Mouse (Mus musculus): ENCODE results near the gene Gm28043. TPM values are rescaled to one million over a fixed set of nuclear protein-coding genes. Genes with fewer than 3 reads are reported as not detected.

Gm28043 gene
- total RNA-seq, 2 experiments from 2014 or later, result 2.7 to 20.6 TPM

DNA sequence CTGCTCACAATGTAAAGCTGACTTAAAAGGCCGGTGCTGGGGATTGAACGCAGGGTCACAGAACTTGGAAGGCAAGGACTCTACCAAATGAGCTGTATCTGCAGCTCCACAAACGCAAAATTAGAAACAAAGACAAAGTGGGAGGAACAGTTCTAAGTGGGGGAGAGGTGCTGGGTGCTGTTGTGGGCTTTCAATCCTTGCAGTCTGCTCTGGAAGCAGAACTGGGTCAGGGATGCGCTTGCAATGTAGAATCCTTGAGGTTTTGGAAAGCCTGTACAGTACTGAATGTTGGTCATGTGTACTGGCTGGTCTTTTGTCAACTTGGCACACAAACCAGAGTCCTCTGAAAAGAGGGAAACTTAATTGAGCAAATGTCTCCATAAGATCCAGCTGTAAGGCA, 940 bp downstream of the Gm28043 start:
- ATAC-seq (replicated peaks; ENCODE audit: low FRiP score, poor library complexity, severe bottlenecking), result 0 out of 2 replicates have a peak, but pooled peaks have one; percentile 4

- ATAC-seq (replicated peaks; ENCODE audit: low FRiP score, poor library complexity, severe bottlenecking), result no peak
Observed at GRCm38 (mm10) chr17:29619231-29619630, 4.6 kb downstream of the Gm28043 start.

- ATAC-seq (replicated peaks; ENCODE audit: low FRiP score, poor library complexity, severe bottlenecking), result no peak
Observed at GRCm38 (mm10) chr17:29623488-29623887, 8.8 kb downstream of the Gm28043 start.

GRCm38 (mm10) chr17:29627285-29627684, 12.6 kb downstream of the Gm28043 start:
- no peak for ATAC-seq (replicated peaks; ENCODE audit: low FRiP score, poor library complexity, severe bottlenecking)

- no peak for ATAC-seq (replicated peaks; ENCODE audit: low FRiP score, poor library complexity, severe bottlenecking)
Observed at GRCm38 (mm10) chr17:29628946-29629345, 14.3 kb downstream of the Gm28043 start.

DNA sequence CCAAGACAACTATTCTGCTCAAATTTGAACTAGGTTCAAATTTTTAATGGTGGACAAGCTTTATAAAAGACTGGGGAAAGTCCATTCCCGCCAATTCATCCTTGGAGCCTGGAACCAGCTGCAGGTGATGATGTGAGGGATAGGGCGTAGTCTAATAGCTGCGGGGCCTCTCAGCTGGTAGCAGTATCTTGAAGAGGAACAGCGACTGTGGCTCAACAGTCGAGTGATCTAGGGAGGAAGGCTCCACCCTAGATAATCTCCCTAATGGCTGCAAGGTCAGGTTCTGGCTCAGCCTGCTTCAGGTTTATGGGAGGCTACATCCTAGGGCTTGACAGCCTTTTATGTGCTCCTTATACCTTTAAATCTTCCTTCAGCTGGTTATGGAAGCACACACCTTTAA, 14.9 kb downstream of the Gm28043 start:
- ATAC-seq (replicated peaks; ENCODE audit: low FRiP score, poor library complexity, severe bottlenecking), result no peak

- ATAC-seq (replicated peaks; ENCODE audit: low FRiP score, poor library complexity, severe bottlenecking), result no peak
Observed at GRCm38 (mm10) chr17:29632312-29632711, 17.6 kb downstream of the Gm28043 start.

- ATAC-seq (replicated peaks; ENCODE audit: low FRiP score, poor library complexity, severe bottlenecking), result no peak
Observed at GRCm38 (mm10) chr17:29635492-29635891, 20.8 kb downstream of the Gm28043 start.

- peak; percentile 53 for ATAC-seq (replicated peaks; ENCODE audit: low FRiP score, poor library complexity, severe bottlenecking)
Observed at GRCm38 (mm10) chr17:29636118-29636517, 21.4 kb downstream of the Gm28043 start.

GRCm38 (mm10) chr17:29637377-29637776, 22.7 kb downstream of the Gm28043 start:
- no peak for ATAC-seq (replicated peaks; ENCODE audit: low FRiP score, poor library complexity, severe bottlenecking)

GRCm38 (mm10) chr17:29637895-29638294, 23.2 kb downstream of the Gm28043 start:
- peak; percentile 83 for ATAC-seq (replicated peaks; ENCODE audit: low FRiP score, poor library complexity, severe bottlenecking)

- no peak for ATAC-seq (replicated peaks; ENCODE audit: low FRiP score, poor library complexity, severe bottlenecking)
Observed at GRCm38 (mm10) chr17:29640971-29641370, 26.3 kb downstream of the Gm28043 start.

DNA sequence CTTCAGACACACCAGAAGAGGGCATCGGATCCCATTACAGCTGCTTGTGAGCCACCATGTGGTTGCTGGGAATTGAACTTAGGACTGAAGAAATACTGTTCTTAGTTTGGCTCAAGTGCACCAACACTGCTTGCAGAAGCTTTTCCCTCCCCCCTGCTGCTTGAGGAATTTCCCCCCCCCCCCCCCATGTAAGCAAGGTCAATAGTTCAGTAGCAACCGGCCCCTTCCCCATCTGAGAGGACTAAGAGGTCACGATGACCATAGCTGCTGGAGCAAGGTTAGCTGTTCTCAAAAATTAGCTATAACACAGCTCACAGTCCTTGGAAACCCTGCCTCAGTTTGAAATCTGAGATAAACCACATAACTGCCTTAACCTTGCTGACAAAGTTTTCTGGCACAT, 27.5 kb downstream of the Gm28043 start:
- no peak for ATAC-seq (replicated peaks; ENCODE audit: low FRiP score, poor library complexity, severe bottlenecking)

DNA sequence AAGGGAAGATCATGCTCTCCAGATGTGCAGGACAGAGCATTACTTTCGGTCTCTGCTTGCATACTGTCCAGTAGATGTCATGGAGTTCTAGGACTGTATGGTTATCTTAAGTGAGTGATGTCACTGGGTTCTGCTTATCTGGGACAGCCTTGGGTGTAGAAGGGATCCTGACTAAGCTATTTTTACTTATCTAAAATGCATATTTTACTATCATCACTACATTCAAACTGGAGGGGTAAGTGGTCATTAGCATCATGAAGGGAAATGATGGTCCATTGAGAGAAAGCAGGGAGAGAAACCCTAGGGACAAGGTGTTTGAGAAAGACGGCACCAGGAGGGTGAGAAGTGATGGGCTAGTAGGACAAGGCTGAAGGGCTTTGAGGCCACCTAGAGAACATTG, 43.6 kb downstream of the Gm28043 start:
- ATAC-seq (replicated peaks; ENCODE audit: low FRiP score, poor library complexity, severe bottlenecking), result peak; percentile 81

DNA sequence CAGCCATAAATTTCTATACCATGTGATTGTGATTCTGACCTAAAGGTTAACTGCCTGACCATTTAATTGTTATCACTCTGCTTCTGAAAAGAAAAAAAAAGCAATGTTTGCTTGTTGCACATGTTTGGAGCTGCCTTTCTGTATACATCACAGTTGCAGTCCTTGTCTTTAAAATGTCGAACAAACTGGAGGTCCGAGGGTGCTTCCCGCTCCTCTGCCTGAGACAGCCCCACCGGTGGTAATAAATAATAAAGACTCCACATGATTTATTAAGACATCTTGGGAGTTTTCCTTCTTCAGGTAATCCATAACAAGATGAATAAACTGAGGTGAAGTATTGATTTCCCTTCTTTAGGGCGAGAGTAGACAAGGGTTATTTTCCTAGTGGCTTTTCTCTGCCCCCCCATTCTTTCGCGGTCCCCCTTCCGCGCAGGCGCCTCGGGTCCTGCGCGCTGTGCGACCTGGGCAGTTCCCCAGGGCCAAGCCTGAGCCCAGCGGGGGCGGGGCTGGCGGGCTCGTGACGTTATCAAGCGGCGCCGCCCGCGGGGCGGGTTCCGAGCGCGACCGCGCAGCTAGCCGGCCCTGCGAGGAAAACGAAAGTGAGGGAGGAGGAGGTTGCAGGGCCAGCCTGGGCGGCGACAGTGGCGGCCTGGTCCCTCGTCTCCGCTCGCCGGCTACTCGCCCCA, 45.5 kb downstream of the Gm28043 start, which contains the start of gene Cmtr1:
Cmtr1 (plus strand) TSS at position 520 of the 686 bp plus-strand sequence.
- peak; percentile 79 for ATAC-seq (replicated peaks; ENCODE audit: low FRiP score, poor library complexity, severe bottlenecking)

DNA sequence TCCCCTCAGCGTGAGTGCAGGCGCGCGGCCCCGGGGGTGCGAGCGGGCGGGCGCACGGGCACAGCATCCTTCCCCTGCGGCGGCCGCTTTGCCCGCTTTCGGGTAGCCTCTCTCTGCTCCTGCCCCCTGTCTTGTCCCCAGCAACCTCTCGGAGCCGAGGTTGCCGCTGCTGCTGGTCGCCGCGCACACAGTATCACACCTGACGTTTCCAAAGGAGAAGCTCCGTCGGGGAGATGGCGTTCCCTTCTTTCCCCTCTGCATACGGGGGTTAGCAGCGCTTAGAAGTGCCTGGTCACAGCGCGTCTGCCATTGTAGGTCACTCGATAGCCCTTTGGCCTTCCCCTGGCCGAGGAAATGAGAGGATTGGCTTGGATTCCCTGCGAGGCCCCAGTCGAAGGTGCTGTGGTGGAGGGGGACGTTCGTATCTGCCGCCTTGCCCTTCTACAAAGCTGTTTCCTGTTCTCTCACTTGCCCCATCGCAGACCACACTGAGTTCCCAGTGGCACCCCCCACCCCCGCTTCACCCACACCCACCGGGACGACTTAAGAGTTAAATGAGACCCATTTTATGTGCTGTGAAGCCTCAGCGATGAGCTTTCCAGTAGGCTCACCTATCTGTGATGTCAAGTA, 46.2 kb downstream of the Gm28043 start:
- ATAC-seq (replicated peaks; ENCODE audit: low FRiP score, poor library complexity, severe bottlenecking), result peak; percentile 25

DNA sequence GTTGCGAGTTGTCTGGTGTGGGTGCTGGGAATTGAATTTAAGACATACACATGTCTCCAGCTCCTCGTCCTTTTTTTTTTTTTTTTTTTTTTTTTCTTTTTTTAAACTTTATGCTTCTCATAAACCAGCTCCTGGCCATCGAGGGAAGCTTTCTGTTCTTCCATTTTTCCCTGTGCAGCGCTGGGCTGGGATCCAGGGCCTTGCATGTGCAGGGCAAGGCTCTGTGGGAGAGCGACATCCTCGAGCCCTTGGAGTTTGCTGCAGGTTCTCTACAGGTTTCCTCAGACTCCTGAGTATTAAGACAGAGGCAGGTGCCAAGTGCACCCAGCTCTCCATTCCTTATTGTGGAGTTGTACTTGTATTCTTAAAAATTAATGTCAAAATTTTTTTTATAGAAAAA, 47.5 kb downstream of the Gm28043 start:
- ATAC-seq (replicated peaks; ENCODE audit: low FRiP score, poor library complexity, severe bottlenecking), result no peak

- ATAC-seq (replicated peaks; ENCODE audit: low FRiP score, poor library complexity, severe bottlenecking), result no peak
Observed at GRCm38 (mm10) chr17:29668051-29668986, 53.6 kb downstream of the Gm28043 start.

GRCm38 (mm10) chr17:29669030-29669429, 54.4 kb downstream of the Gm28043 start:
- no peak for ATAC-seq (replicated peaks; ENCODE audit: low FRiP score, poor library complexity, severe bottlenecking)

DNA sequence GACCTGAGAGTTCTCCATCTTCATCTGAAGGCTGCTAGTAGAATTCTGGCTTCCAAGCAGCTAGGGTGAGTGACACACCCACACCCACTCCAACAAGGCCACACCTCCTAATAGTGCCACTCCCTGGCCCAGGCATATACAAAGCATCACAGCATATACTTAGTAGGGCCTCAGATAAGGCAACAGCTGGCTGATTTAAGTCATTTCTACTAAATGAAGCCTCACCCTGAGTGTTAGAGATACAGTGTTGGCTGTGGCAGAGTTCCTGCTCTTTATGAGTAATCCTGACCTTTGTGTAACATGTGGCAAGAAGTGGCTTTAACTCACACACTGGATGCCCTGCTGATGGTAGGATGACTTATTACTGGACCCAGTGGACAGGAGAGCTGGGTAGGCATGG, 55.3 kb downstream of the Gm28043 start:
- ATAC-seq (replicated peaks; ENCODE audit: low FRiP score, poor library complexity, severe bottlenecking), result peak; percentile 90
